Mouse (Mus musculus) naive thymus-derived CD4-positive, alpha-beta T cell, adult 2 months (primary cell): ENCODE measurements around the gene Med18.
A peak's percentile ranks its signal among the peaks of the same experiment; 100 is the strongest.
"Not testable (repeated sequence)": the region's sequence is repeated elsewhere in the genome, so short reads cannot be mapped to it uniquely, and the experiment has no call there.

Experiments
- DNase-seq: peaks from one replicate; pipeline ENCODE4 v3.0.0-alpha.2; 2011; ENCODE audit warnings: low read depth

The Med18 gene

DNA sequence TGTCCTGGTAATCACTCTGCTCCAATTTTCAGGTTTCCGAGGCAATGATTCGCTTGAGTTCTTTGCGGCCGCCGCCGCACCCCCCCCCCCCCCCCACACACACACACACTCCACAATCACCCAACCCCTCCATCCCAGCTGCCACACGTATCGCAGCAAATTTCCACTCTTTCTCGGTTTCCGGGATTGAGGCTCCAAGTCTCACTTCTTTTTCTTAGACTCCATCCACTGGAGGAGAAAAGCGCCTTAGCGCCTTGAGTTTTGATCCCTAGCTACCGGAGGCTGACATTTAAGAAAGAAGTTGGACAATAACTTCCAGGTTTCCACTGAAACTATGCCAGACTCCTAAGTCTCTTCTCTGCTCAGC, 42.2 kb downstream of the Med18 start:
- DNase-seq = no peak

DNA sequence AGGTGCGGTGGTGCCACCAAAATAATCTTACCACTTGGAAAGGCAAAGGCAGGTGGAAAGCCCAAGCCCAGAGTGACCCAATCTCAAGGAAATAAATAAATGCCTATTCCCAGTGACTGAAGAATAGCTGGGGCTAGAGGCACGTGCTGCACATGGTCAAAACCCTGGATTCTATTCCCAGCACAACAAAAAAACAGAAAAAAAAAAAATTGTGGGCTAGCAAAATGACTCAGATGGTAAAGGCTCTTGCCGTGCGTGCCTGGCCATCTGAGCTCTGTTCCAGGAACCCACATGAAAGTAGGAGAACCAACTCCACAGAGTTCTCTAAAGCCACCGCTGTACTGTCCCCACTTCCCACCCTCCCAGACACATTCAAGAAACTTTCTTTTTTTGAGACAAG, 43.2 kb downstream of the Med18 start:
- DNase-seq = no peak

DNA sequence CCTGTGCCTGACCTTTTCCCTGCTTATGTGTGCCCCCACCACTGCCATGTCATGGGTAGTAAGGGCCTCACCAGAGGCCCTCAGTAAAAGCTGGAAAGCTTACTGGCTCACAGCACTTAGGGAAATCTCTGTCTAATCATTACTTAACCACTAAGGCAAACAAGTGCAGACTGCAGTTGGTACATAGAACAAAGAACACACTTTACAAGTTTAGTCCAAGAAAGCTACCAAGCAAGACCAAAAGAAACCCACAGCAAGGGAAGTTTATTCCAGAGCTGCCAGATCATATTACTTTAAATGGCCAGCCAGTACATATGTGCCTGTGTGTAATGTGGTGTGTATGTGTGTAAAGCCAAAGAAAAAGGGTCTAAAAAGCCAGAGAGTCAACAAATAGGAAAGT, 47.8 kb downstream of the Med18 start:
- no peak for DNase-seq

DNA sequence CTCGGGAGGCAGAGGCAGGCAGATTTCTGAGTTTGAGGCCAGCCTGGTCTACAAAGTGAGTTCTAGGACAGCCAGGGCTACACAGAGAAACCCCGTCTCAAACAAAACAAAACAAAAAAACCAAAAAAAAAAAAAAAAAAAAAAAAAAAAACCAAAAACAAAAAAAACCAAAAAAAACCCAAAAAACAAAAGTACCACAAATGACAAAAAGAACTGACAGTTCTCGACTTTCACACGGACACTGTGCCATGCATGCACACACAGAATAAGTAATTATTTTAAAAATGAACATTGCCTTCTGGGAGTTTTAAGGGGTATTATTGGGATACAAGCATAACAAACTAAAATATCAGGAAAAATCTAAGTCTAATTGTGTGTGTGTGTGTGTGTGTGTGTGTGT, 50.5 kb downstream of the Med18 start:
- DNase-seq = not testable (repeated sequence)

DNA sequence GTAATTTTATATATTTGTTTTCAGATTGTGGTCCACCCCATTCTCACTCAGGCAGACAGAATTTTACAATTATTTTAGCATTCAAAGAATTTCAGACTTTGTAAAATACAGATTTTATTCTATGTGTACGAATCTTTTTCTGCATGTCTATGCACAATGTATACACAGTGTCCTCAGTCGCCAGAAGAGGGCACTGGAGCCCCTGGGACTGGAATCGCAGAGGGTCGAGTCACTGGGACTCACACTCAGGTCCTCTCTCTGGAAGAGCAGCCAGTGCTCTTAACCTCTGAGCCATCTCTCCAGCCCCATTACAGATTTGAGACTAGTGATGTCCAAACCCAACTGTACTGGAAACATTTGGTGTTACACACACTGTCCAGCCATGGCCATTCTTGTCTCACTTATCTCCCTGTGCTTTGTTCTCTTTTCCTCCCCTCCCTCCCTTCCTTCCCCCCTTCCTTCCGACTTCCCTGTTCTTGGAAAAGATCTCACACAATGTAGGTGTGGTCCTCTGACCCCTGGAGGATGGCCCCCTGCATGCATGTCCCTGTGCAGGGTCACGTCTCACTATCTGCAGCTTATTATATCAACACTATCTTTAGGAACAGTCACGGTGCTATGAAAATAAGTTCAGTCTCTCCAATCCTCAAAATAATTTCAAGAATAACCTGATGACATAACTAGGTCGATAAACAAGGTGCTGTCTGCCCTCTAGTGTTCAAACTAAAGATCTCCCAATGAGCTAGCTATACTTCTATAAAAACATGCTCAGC, 52.2 kb downstream of the Med18 start:
- peak; percentile 51 for DNase-seq

DNA sequence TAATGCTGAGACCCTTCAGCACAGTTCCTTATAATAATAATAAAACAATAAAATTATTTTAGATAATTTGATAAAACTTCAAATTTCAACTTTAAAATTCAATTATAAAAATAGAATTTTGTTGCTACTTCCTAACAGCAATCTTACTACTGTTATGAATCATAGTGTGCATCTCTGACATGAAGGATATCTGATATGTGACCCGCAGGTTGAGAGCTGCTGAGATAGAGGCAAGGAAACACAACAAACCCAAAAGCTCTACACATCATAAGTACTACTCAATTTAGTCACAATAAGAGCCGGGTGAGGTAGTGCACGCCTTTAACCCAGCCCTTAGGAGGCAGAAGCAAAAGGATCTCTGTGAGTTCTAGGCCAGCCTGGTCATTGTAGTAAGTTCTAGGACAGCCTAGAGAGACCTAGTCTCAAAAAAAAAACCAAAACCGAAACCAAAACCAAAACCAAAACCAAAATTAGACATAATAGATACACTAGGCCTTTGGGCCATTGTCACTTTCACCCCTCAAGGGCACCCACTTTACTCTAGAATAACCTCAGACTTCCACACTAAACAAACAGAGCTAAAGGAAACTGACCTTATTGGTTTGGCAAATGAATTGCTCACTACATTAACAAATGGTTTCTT, 54.0 kb downstream of the Med18 start:
- DNase-seq = no peak
